Mouse (Mus musculus) brown adipose tissue, adult 24 weeks (tissue): ENCODE measurements around the gene Vps13d. TPM values are rescaled to one million over a fixed set of nuclear protein-coding genes. Genes with fewer than 3 reads are reported as not detected.

Experiments
- H3K27ac ChIP-seq: fragments of 200-500 bp; replicated peaks from 2 replicates; pipeline ENCODE4 v1.5.1; 2012; ENCODE audit warnings: low read depth, mild to moderate bottlenecking, low read length
- H3K4me1 ChIP-seq: fragments of 200-500 bp; 2 replicates; pipeline ENCODE4 v1.6.1; 2012; ENCODE audit warnings: low read length, mixed read lengths; ENCODE audit not compliant: control insufficient read depth, insufficient read depth, insufficient read length
- H3K4me3 ChIP-seq: fragments of 200-500 bp; 2 replicates; pipeline ENCODE4 v1.5.1; 2012; ENCODE audit warnings: low read depth, mild to moderate bottlenecking, low read length, moderate library complexity; ENCODE audit not compliant: insufficient read depth
- polyA plus RNA-seq: library from polyadenylated mRNA; stranded (reverse); fragments of >200 nt; gene quantifications from 2 replicates; pipeline ENCODE4 v1.2.4, GENCODE M21; 2012; ENCODE audit not compliant: missing spikeins, insufficient read depth, insufficient read length

The Vps13d gene
- polyA plus RNA-seq, 1 experiment: 30.9 TPM

DNA sequence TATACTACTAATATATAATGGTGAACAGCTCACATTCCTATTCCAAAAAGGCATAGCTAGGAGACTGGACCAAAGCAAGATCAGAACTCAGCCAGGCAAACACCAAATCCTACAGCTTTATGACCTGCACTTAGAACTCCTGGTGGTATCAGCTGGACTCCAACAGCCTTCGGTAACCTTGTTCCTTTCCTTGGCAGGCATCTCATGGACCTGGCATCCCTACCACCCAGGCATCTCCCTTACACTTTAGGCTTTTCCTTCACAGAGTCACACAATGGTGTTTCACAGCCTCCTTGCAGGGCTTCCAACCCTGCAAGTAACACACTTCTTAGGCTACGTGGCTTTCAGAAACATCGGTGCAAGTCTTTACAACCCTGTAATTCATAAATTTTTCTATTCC lies 226.4 kb downstream of the Vps13d start:
- peaks cover 8% of the 10 kb centered on the region for H3K4me1 ChIP-seq
- no peak overlapping the region for H3K27ac ChIP-seq
- no peak overlapping the region for H3K4me3 ChIP-seq

DNA sequence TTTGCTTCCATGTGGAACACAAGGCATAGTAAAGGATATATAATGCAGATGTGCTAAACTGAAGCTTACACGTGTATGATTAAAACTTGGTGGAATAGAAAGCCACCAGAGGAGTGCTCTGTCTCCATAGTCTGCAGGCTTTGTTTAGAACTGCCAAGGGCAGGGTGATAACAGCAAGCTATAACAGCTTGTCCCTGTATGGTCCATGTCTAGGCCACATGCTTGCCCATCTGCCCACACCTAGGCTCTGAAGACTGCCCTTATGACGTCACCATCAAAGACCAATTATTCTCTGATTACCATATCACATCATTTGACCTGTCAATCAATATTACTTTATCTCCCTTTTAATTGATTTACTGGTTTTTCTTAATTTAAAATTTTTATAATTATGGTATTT lies 229.6 kb downstream of the Vps13d start:
- H3K4me3 ChIP-seq: no peak overlapping the region
- no peak overlapping the region for H3K27ac ChIP-seq
- H3K4me1 ChIP-seq: peaks cover 12% of the 10 kb centered on the region

DNA sequence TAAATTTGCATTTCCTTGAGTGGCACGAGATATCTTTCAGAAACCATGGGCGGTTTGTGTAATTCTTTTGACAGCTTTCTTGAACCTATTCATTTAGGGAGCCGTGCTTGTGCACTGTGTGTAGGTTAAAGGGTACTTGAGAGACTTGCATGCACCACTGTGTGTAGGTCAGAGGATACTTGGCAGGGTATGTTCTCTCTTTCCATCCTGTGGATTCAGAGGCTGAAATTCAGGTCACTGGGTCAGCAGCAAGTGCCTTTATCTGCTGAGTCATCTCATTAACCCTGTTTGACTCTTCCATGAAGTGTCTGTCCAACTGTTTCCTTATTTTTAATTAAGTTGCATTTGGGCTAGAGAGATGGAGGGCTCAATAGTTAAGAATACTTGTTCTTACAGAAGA lies 233.1 kb downstream of the Vps13d start:
- Histone ChIP-seq H3K4me1 (peaks cover 24% of the 10 kb centered on the region), H3K4me3 (no peak overlapping the region), H3K27ac (peak overlapping the region; percentile 94)

DNA sequence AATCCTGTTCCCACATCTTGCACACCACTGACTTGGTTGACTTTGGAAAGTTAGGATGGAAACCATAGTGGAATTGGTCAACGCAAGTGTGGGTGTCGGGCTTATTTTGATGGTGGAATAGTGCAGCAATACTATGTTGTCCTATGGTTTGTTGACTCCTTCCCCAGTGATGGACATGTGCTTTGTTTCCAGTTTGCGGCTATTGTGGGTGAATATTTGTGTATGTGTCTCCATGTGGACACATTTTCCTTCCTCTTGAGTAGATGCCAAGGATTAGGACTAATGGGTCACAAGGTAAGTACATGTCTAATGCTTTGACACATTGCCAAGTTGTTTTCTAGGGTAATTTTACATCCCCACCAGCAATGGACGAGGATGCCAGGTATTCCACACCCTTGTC lies 233.6 kb downstream of the Vps13d start:
- Histone ChIP-seq H3K4me1 (peaks cover 24% of the 10 kb centered on the region), H3K4me3 (no peak overlapping the region), H3K27ac (peak overlapping the region; percentile 94)

DNA sequence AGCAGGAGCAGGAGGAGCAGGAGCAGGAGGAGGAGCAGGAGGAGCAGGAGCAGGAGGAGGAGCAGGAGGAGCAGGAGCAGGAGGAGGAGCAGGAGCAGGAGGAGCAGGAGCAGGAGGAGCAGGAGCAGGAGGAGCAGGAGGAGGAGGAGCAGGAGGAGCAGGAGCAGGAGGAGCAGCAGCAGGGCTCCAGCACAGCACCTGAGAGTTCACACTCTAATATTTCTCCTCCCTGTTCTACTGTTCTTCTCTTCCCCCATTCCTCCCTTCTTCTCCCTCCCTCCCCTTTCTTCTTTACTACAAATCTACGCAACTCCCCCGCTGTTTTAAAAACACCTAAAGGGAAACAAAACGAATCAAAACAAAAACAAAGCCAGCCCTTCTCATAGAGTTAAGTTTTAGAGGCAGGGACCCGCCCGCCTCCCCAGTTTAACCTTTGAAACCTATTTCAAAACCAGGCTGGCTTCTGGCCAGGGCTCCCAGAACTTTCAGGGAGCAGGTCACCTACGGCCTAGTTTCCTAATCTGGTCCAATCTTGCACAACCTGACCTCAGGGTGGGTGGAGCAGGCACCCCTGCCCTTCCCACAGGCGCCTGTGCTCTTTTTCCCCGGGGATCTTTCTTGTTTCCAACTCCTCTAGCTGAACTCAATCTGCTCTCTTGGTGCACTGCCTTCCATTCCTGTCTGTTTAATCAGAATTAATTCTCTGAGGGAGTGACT lies 234.5 kb downstream of the Vps13d start:
- Histone ChIP-seq H3K27ac (peak overlapping the region; percentile 94), H3K4me1 (peaks cover 24% of the 10 kb centered on the region), H3K4me3 (no peak overlapping the region)

DNA sequence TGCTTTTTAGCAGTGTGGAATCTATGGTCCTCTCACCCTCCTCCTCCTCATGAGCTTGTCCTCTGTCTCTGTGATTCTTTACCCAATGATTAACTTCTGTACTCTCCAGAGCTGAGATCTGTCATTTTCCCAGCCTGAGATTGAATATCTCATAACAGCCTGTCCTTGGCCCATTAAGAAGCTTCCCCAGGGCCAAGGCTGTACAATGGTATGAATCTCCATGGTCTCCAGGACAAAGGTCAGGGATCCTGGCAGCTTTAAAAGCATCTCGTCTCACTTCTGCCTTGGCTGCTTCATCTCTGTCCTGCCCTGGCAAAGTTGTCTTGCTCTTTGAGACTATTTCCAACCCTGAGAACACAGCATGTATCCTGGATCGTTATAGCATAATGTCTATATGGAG lies 237.1 kb downstream of the Vps13d start:
- H3K4me1 ChIP-seq: peaks cover 24% of the 10 kb centered on the region
- H3K4me3 ChIP-seq: no peak overlapping the region
- peak overlapping the region; percentile 90 for H3K27ac ChIP-seq

DNA sequence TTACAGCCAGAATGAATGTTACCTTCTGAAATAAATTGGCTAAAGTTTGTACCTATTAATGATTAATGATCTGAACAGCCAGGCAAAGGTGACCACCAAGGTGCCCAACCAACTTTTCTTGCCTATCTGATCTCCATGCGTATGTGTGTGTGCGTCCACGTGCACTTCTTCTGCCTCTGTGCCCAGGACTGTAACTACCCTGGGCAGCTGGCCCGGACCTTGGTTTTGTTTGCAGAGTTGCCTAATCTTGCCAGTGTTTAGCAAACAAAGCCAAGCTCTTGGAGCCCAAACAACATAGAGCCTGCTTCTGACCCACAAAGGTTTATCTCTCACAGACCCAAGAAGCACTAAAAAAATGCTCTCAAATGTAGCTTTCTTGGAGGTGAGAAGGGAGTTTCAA lies 237.6 kb downstream of the Vps13d start:
- Histone ChIP-seq H3K4me1 (peaks cover 24% of the 10 kb centered on the region), H3K27ac (peak overlapping the region; percentile 90), H3K4me3 (no peak overlapping the region)

DNA sequence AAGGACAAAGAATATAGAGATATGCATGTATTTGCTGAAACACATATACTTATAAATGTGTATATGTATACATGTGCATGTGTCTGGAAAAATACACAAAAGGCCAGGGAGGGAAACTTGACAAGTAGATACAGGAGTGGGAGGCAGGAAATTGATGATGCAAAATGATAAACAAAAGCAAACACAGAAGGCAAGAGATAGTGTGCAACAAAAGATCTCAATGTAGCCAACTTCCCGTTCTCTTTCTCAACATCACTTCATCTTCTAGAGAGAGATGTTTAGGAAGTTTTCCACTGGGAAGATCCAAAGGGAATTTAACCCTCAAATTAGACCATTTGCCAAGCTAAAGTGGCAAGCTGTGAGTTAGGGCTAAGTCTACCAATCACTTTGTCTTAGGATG lies 238.5 kb downstream of the Vps13d start:
- H3K27ac ChIP-seq: no peak overlapping the region
- peaks cover 22% of the 10 kb centered on the region for H3K4me1 ChIP-seq
- H3K4me3 ChIP-seq: no peak overlapping the region

DNA sequence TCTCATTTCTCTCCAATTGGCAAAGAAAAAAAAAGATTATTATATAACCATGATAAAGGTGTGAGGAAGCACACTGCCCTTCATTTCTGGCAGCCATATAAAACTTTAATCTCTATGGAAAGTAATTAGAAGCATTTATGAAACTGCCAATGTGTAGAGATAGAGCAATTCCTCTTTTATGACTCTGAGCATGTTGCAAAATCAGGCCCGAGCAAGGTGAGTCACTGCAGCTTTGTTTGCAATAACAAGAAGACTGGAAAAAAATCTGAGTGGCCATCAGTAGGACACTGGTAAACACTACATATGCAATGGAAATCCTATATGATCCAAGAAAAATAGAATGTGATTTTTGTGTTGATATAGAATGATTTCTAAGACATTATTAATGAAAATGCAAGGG lies 238.9 kb downstream of the Vps13d start:
- Histone ChIP-seq H3K4me3 (no peak overlapping the region), H3K4me1 (peaks cover 21% of the 10 kb centered on the region), H3K27ac (no peak overlapping the region)

DNA sequence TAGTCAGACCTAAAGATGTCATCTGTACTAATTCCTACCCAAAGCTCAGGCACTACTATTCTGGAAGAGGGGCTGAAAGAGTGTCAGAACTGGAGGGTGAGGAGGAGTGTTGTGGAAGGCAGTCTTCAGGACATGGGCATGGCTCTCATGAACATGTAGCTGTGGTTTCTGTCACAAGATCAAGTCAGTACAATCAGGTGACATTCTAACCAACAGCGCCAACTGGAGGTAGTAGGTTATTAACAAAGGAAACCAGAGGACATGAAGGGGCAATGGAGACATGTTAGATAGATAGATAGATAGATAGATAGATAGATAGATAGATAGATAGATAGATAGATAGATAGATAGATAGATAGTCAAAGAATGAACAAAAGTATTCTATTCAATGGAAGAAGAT lies 241.4 kb downstream of the Vps13d start:
- H3K4me1 ChIP-seq: peaks cover 39% of the 10 kb centered on the region
- H3K27ac ChIP-seq: no peak overlapping the region
- no peak overlapping the region for H3K4me3 ChIP-seq

DNA sequence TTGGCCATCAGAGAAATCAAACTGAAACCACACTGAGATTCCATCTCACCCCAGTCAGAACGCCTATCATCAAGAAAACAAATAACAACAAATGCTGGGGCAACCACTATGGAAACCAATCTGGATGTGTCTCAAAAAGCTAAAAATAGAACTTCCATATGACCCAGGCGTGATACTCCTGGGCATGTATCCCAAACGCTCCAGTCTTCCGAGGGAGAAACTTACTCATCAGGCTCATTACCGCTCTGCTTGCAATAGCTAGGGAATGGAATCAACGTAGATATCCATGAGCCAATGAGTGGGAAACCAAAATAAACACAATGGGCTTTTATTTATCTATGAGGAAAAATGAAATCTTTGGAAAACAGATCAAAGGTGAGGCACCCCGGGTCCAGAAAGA lies 242.9 kb downstream of the Vps13d start:
- no peak overlapping the region for H3K4me3 ChIP-seq
- H3K4me1 ChIP-seq: peaks cover 35% of the 10 kb centered on the region
- peak overlapping the region; percentile 35; the same call in 1 of the 2 replicates for H3K27ac ChIP-seq

DNA sequence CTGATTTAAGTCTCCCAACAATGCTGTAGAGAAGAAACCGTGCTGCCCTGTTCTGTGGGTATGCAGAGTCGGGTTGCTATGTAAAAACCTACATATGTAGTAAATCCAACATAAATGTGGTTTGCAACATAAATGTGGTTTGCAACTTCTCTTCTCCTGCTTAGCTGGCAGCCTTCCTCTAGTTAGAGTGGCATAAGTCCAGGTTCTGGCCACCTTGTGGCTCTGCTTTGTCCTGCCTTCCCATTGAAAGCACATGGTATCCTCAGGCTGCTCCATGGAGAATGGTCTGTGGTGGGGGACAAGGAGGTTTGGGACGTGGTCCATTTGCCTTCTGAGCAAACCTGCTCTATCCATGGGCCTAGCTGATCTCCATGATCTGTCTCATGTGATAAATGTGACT lies 243.9 kb downstream of the Vps13d start:
- H3K4me1 ChIP-seq: peaks cover 35% of the 10 kb centered on the region
- H3K4me3 ChIP-seq: no peak overlapping the region
- peak overlapping the region; percentile 64 for H3K27ac ChIP-seq

DNA sequence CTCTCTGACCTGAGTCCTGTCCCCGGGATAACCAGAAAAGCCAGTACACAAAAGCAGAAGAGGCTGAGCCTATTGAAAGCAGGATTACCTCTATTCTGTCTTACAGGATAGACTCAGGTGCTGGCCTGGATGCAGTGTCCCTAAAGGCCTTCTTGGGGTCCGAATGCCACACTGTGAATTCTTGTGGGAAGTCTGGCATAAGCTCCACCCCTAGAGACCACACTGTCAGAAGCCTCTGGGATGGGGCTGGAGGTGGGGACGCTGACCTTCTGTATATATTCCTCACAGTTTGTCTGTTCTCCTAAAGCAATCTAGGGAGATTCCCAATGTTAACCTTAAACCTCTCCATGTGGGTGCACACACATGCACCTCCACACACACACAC lies 244.5 kb downstream of the Vps13d start:
- H3K4me1 ChIP-seq: peaks cover 35% of the 10 kb centered on the region
- peak overlapping the region; percentile 53 for H3K27ac ChIP-seq
- no peak overlapping the region for H3K4me3 ChIP-seq

DNA sequence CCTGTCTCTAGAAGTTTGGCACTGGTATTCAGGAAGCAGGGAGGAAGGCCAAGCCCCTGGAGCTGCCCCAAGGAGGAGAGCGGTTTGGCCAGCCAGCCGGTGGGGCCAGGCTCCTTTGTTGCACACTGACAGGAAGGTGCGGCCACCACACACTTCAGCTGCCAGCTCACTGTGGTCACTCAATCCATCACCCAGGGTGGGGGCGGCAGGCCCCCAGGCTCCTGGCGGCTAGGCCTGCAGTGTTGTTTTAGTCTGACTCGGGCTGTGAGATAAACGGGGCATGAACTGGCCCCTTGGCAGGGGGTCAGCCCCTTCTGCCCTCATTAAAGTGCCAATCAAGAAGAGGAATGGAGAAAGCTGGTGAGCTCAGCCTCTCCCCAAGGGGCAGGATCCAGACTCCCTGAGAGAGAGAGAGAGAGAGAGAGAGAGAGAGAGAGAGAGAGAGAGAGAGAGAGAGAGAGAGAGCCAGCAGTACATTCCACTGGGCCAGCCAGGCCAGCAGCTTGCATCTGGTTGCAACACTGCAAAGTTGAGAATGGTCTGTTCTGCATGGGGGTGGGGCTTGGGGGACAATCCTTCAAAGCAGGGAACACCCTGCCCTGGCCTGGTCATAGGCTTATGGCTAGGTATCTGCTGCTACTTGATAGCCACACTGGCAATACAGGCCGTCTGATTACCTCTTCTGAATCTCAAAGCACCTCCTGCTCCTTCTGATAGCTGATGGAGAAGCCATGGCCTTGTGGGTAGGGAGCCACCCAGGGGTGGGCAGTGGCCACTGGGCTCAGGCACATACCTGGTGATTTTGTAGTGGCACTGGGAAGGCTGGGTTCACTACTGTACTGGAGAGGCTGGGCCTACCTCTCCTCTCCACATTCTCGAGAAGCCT lies 245.1 kb downstream of the Vps13d start:
- H3K4me3 ChIP-seq: no peak overlapping the region
- peak overlapping the region; percentile 86 for H3K27ac ChIP-seq
- peaks cover 35% of the 10 kb centered on the region for H3K4me1 ChIP-seq

DNA sequence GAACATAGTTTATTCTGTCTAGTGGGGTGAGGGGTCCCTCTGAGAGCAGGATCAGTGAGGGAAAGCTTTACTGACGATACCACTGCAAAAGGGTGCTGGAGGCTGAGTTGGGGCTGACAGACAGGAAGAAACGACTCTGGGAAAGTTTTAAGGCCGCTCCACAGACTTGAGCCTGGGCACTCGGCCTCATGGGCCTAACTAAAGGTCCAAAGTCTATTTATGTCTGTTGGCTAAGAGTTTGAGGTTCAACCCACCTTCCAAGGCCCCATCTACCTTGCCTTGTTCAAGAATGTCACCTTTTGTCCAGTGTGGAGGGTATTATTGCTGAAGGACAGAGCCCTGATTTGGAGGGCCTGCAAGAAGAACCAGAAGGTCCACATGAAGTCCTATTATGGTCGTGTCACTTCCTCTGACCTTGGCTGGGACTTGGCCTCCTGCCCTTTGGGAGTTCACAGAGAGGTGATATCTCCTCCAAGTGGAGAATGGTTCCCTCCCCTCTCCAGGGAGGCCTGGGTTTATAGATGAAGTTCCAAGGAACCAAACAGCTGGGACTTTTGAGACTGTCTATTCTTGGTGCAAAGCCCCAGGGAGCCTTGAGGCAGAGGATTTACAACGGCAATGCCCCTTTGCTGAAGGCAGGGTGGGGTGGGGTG lies 246.9 kb downstream of the Vps13d start:
- Histone ChIP-seq H3K4me3 (no peak overlapping the region), H3K4me1 (peaks cover 35% of the 10 kb centered on the region), H3K27ac (peak overlapping the region; percentile 97)
